Mouse (Mus musculus) lung, postnatal 0 days (tissue): ENCODE results near the gene Plekha1. TPM values are rescaled to one million over a fixed set of nuclear protein-coding genes. Genes with fewer than 3 reads are reported as not detected.

Experiments used
- ATAC-seq: fragments of 200-750 bp; cut with Nextera tagmentation; 2 replicates; pipeline ENCODE4 v1.8.0; 2017; ENCODE audit warnings: moderate library complexity
- DNase-seq: peaks from one replicate; pipeline ENCODE4 v3.0.0-alpha.2; 2016; ENCODE audit warnings: low spot score
- H3K27ac ChIP-seq: fragments of 300-500 bp; sonication (generic); 2 replicates; pipeline ENCODE4 v1.5.1; 2014; ENCODE audit warnings: antibody characterized with exemption, mild to moderate bottlenecking, low read length, mixed read lengths
- H3K27me3 ChIP-seq: fragments of 300-500 bp; sonication (generic); replicated peaks from 2 replicates; pipeline ENCODE4 v1.6.1; 2014; ENCODE audit warnings: low read length, mixed read lengths; ENCODE audit not compliant: insufficient read depth
- H3K36me3 ChIP-seq: fragments of 300-500 bp; sonication (generic); 2 replicates; pipeline ENCODE4 v1.6.1; 2014; ENCODE audit warnings: low read length, mixed read lengths; ENCODE audit not compliant: insufficient read depth
- H3K4me1 ChIP-seq: fragments of 300-500 bp; sonication (generic); 2 replicates; pipeline ENCODE4 v1.6.1; 2014; ENCODE audit warnings: antibody characterized with exemption, low read depth, low read length, mixed read lengths; ENCODE audit not compliant: insufficient read depth
- H3K4me2 ChIP-seq: fragments of 300-500 bp; sonication (generic); replicated peaks from 2 replicates; pipeline ENCODE4 v1.6.1; 2014; ENCODE audit warnings: low read depth, mild to moderate bottlenecking, low read length, moderate library complexity, mixed read lengths
- H3K4me3 ChIP-seq: fragments of 300-500 bp; sonication (generic); 2 replicates; pipeline ENCODE4 v1.5.1; 2014; ENCODE audit warnings: low read depth, low read length
- H3K9ac ChIP-seq: fragments of 300-500 bp; sonication (generic); replicated peaks from 2 replicates; pipeline ENCODE4 v1.6.1; 2014; ENCODE audit warnings: low read depth, mild to moderate bottlenecking
- H3K9me3 ChIP-seq: fragments of 300-500 bp; sonication (generic); 2 replicates; pipeline ENCODE4 v1.6.1; 2016; ENCODE audit warnings: low read length, mixed read lengths
- CTCF ChIP-seq: IDR thresholded peaks from 2 replicates; pipeline ENCODE4 v1.5.1; 2016; ENCODE audit warnings: antibody characterized with exemption, mild to moderate bottlenecking
- EP300 ChIP-seq: IDR thresholded peaks from 2 replicates; pipeline ENCODE4 v1.6.1; 2016; ENCODE audit warnings: antibody characterized with exemption, mild to moderate bottlenecking, control low read depth
- WGBS: fragments of 180-500 bp; shearing (Covaris S2); extraction: QIAGEN DNeasy Blood & Tissue Kit; methylation state at CpG from one replicate; pipeline ENCODE4 v1.1.7; 2014; 5-methylcytosine and 5-hydroxymethylcytosine counted together
- polyA plus RNA-seq: library from polyadenylated mRNA; unstranded; fragments of >200 nt; fragmentation: Nextera tagmentation; extraction: Ambion mirVana; gene quantifications from 2 replicates; pipeline ENCODE4 v1.2.1, GENCODE M21; 2015

The Plekha1 gene
- 74.5 and 83.9 TPM in 2 replicates for polyA plus RNA-seq

DNA sequence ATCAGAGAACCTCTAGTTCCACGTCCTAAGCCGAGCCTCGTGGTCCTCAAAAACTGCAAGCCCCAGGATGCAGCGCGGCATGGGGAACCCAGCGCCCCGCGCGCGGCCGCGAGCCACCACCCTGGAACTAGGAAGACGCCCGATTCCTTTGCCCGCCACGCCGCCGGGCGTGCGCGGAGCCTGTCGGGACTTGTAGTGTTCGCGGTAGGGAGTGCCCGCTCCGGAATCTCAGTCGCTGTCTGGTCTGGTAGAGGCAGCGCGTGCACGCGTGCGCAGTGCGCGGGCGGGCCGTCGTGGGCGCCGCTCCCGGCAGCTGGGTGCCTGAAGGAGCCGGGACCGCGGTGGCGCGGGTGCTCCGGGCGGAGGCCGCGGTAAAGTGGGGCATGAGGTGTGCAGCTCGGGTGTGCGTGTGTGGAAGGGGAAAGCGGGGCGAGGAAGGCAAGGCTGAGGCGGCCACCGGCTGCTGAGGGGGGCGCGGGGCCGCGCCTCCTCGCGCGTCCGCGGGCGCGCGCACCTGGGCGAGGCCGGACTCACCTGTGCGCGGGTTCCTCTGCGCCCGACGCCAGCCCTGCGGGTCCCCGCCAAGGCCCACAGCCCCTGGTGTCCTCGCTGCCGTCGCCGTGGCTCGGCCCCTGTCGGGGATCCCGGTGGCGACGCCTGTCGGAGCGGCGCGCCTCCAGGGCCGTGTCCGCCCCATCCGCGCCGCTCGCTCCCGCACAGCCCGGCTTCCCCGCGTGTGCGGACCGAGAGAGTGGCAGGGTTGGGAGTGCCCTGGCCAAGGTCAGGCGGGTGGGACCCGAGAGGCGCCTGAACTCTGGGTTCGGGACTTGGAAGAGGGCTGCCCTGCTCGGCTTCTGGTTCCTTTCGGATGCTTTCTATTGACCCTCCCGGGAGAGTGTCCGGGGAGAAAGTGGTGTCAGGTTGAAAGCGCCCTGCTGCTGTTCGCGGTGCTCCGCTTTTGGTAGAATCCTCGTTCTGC is at the start of gene Plekha1:
Plekha1 (plus strand) TSS at position 144 of the 979 bp plus-strand sequence.
- Histone ChIP-seq H3K27ac (peak within 1 kb of the TSS; percentile 88), H3K36me3 (no peaks in the 10 kb centered on the region), H3K4me2 (peak within 1 kb of the TSS; percentile 70), H3K27me3 (no peaks in the 10 kb centered on the region), H3K4me3 (peak within 1 kb of the TSS; percentile 88), H3K9ac (peak within 1 kb of the TSS; percentile 82), H3K9me3 (no peaks in the 10 kb centered on the region), H3K4me1 (no peaks in the 10 kb centered on the region)
- ATAC-seq = peak; percentile 99
- under 1% methylated on average over 84 of the region's 114 CpGs for WGBS
- TF ChIP-seq CTCF (no peak; the same call in 1 of the 2 replicates), EP300 (no peak)
- peak; percentile 98 for DNase-seq

DNA sequence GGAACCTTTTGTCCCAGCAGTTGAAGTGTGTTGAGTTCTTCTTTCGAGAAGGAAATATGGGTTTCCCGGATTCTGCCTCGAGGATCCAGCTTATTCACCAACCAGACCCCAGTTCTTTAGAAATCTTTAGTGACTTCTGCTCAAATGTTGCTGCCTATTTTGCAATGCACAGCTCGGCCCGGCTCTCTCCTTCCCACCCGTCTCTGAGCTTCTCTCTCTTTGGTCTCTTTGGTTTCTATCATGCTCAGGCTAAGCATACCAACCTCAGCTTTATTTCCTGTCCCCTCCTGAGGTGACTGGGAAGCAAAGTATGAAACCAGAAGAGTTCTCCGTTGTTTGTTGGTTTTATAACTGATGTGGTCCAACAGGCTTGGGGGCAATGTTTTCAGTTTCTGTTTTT is 49.3 kb upstream of the Plekha1 start:
- Histone ChIP-seq H3K9me3 (no peaks in the 10 kb centered on the region), H3K4me2 (no peak overlapping the region), H3K36me3 (no peaks in the 10 kb centered on the region), H3K4me3 (no peak overlapping the region), H3K27me3 (no peaks in the 10 kb centered on the region), H3K27ac (no peak overlapping the region), H3K4me1 (no peaks in the 10 kb centered on the region), H3K9ac (no peak overlapping the region)
- 72% methylated on average over 7 of the region's 7 CpGs for WGBS
- ATAC-seq = no peak
- no peak for DNase-seq
- no peak for TF ChIP-seq CTCF
- TF ChIP-seq EP300 = no peak

DNA sequence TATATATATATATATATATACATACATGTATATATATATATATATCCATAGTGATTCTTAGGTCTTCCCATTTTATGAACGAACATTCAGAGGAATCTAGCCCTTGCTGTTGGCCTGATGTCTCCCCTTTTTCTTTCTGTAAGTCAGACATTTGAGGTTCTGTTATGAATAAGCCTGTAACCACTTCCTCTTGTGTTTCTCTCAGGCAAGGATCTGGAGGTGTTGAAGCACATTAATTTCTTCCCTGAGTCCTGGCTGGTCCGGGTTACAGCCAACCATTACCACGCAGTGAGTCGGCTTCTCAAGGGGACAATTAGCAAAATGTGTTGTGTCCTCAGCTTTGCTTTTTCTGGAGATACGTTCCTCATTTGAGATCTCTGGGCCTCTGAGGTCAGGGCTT is 46.7 kb upstream of the Plekha1 start:
- no peak overlapping the region for H3K4me3 ChIP-seq
- H3K4me2 ChIP-seq = no peak overlapping the region
- DNase-seq = no peak
- no peaks in the 10 kb centered on the region for H3K27me3 ChIP-seq
- H3K4me1 ChIP-seq = no peaks in the 10 kb centered on the region
- ATAC-seq = no peak
- no peaks in the 10 kb centered on the region for H3K9me3 ChIP-seq
- 62% methylated on average over 5 of the region's 5 CpGs for WGBS
- no peak overlapping the region for H3K9ac ChIP-seq
- no peaks in the 10 kb centered on the region for H3K36me3 ChIP-seq
- TF ChIP-seq CTCF (no peak), EP300 (no peak)
- H3K27ac ChIP-seq = 0 out of 2 replicates have a peak overlapping the region, but pooled peaks have one; percentile 26

DNA sequence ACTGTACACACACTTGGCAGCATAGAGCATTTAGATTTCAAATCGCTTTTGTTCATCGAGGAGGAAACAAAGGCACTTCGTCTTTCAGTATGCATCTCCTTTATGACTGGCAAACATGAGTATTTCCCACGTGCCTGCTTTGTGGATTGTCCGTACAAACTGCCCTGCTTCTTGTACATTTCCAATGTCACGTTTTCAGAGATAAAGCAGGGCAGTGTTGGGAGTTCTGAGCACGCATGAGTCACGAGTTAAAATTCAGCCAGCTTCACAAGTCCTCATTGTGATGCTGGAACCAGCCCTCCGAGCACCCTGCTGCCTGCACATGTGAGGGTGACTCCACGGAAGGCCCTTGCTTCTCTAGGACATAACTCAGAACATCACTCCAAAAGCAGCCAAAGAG is 45.9 kb upstream of the Plekha1 start:
- Histone ChIP-seq H3K9me3 (no peaks in the 10 kb centered on the region), H3K9ac (no peak overlapping the region), H3K27me3 (no peaks in the 10 kb centered on the region), H3K36me3 (no peaks in the 10 kb centered on the region), H3K27ac (no peak overlapping the region; the same call in 1 of the 2 replicates), H3K4me2 (no peak overlapping the region), H3K4me3 (no peak overlapping the region), H3K4me1 (peaks cover 3% of the 10 kb centered on the region; the same call in 1 of the 2 replicates)
- TF ChIP-seq EP300 (no peak), CTCF (no peak)
- peak; percentile 46 for ATAC-seq
- 45% methylated on average over 10 of the region's 10 CpGs for WGBS
- peak; percentile 49 for DNase-seq

DNA sequence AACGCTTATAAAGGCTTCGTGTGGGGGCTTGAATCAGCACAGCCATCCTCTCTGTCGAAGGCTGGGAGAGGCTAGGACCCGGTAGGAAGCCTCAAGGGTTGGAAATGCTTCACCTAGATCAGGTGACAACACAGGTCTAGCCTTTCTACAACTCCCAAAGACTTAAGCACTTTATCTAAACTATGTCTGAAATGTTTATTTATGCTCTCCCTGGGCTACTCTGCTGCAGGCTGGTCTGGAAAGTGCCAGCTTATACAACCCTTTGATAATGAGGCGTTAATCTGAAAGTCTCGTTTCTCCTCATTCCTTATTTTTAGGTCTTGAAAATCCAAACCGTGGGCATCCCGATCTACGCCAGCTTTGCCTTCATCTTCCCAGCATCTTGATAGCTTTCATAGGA is 41.6 kb upstream of the Plekha1 start:
- H3K4me3 ChIP-seq = no peak overlapping the region
- 21% methylated on average over 9 of the region's 9 CpGs for WGBS
- H3K27ac ChIP-seq = peak overlapping the region; percentile 39
- H3K9ac ChIP-seq = no peak overlapping the region
- H3K36me3 ChIP-seq = no peaks in the 10 kb centered on the region
- TF ChIP-seq EP300 (peak; percentile 72), CTCF (no peak)
- H3K4me2 ChIP-seq = no peak overlapping the region
- peak; percentile 68 for DNase-seq
- peak; percentile 76 for ATAC-seq
- H3K4me1 ChIP-seq = peaks cover 3% of the 10 kb centered on the region; the same call in 1 of the 2 replicates
- H3K9me3 ChIP-seq = no peaks in the 10 kb centered on the region
- no peaks in the 10 kb centered on the region for H3K27me3 ChIP-seq

DNA sequence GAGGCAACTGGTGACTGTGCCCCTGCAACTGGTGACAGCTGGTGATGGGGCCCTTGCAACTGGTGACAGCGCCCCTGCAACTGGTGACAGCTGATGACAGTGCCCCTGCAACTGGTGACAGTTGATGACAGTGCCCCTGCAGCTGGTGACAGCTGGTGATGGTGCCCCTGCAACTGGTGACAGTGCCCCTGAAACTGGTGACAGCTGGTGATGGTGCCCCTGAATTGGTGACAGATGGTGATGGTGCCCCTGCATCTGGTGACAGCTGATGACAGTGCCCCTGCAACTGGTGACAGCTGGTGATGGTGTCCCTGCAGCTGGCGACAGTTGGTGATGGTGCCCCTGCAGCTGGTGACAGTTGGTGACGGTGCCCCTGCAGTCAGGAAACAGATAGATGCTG is 39.2 kb upstream of the Plekha1 start:
- no peak overlapping the region for H3K9ac ChIP-seq
- H3K36me3 ChIP-seq = no peaks in the 10 kb centered on the region
- 88% methylated on average over 3 of the region's 3 CpGs for WGBS
- ATAC-seq (no peak), DNase-seq (no peak)
- H3K27me3 ChIP-seq = no peaks in the 10 kb centered on the region
- no peak overlapping the region for H3K4me3 ChIP-seq
- H3K4me1 ChIP-seq = peaks cover 3% of the 10 kb centered on the region; the same call in 1 of the 2 replicates
- no peak overlapping the region for H3K4me2 ChIP-seq
- TF ChIP-seq EP300 = no peak
- H3K9me3 ChIP-seq = no peaks in the 10 kb centered on the region
- H3K27ac ChIP-seq = no peak overlapping the region
